Mouse (Mus musculus) ES-Bruce4 (cell line): Measurements from ENCODE around the gene Dusp14.

Source experiments
- CTCF ChIP-seq: IDR thresholded peaks from one replicate; pipeline ENCODE4 v1.8.1; 2011; ENCODE audit warnings: low read depth, low read length
- POLR2A ChIP-seq: IDR thresholded peaks from one replicate; pipeline ENCODE4 v1.8.1; 2011; ENCODE audit warnings: low read length; ENCODE audit not compliant: insufficient read depth

GRCm38 (mm10) chr11:84080327-84080726 lies 11.3 kb upstream of the Dusp14 start:
- TF ChIP-seq CTCF (no peak), POLR2A (no peak)
